Mouse (Mus musculus): Measurements from ENCODE around the gene Dis3l.

GRCm38 (mm10) chr9:64345931-64346330, 4.8 kb upstream of the Dis3l start:
- TF ChIP-seq CTCF (IDR thresholded peaks at IDR 0.05; ENCODE audit: low read depth) (no peak), EP300 (IDR thresholded peaks at IDR 0.05; ENCODE audit: low read depth) (no peak)

All from heart, postnatal 0 days (tissue).